Mouse (Mus musculus) skeletal muscle tissue, adult 2 months (tissue): ENCODE measurements around the gene Irf3.

ENCODE experiments used
- DNase-seq: peaks from one replicate; pipeline ENCODE4 v3.0.0-alpha.2; 2012; ENCODE audit warnings: low read depth, low spot score

Irf3 gene

DNA sequence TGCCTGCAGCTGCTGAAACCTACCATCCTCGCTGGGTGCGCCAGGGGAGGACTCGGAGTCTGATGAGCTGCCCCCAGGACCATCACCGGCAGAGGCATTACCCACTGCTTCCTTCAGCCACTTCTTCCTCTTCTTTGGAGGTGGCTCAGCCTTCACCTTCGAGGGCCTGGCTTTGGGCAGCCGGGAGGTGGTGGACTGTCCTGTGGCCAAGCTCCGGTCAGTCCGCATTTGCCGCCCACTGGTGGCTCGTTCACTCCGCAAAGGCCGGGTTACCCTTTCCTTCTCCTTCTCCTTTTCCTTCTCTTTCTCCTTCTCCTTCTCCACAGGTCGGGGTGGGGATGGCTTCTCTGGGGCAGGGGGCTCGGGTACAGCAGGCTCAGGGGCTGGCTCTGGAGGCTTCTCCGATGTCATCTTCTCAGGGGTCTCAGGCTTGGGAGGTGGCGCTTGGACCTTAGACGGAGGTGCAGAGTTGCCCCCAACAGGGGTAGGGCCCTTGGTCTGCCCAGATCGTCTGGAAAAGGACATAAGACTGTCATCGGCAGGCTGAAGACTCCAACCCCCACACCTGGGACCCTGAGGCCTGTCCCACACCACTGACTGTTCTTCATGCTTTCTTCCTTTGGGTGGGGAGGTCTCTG, 36.4 kb downstream of the Irf3 start:
- DNase-seq, result no peak

DNA sequence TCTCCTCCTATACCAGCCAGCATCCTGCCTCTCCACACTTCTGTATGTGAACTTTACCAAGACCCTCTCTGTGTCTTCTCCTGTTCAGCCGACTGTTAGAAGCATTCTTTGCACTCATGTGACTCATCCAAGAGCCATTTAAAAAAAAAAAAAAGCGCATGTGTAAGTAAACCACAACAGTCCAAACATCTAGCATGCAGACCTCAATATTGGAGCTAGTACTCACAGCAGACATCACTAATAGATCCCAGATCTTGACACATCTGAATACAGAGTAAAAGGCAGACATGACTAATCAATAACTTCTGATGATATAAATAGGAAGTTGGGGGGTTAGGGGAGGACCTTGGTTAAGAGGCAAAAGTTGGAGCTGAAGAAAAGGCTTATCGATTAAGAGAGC, 38.2 kb downstream of the Irf3 start:
- DNase-seq, result no peak

DNA sequence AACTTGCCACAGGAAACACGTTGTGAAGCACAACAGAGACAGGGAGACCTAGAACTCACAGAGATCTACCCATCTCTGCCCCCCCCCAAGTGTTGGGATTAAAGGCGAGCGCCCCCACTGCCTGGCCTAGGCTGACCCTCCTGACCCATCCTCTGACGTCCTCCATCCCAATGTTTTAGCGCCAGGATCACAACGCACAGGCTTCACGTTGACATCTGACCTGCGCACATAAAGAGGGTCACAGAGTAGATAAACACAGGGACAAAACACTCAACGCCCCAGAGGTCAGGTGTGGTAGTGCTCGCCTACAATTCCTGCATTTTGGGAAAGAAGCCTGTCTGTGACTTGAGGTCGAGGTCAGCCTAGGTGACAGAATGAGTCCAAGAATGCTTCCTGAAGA, 39.3 kb downstream of the Irf3 start:
- no peak for DNase-seq

DNA sequence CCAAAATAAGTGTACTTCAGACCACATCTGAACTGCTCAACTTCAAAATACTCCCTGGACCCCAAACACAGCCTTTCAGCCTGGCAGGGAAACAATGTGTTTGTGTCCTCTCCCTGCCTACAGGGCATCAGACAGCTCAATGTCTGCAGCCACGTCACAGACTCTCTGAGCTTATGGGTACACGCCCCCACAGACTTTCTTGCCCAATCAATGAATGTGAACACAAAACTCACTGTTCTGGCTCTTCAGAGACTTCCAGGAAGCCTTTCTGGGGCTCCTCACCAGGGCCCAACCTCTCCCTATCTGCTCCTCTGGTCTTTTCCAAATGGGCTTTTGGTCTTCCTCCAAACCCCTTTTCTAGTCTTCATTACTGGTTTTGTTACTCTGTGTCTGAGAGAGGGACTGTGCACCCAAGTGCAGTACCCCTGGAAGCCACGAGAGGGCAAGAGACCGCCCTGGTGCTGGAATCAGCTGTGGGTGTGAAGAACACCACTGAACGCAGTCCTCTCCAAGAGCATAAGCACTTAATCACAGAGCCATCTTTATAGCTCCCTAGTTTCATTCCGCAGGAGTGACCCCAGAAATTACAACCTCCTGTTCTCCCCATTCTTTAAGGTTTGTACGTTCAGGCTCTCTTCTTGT, 40.4 kb downstream of the Irf3 start:
- no peak for DNase-seq

DNA sequence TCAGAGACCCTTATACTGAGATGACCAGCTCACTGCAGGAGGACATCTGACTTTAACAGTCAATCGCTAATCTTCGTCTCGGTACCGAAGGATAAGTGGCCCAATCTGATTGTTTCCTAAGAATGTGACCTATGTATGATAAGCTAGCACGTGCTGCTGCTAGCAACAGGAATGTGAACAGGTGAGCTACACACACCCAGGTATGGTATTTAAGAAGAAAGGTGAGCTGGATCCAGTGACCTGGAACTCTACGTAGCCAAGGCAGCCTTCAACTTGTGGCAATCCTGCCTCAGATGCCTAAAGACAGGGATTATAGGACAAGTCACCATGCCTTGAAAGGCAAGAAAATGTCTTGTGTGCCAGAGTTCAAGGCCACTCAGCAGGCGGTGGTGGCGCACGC, 41.0 kb downstream of the Irf3 start:
- no peak for DNase-seq

DNA sequence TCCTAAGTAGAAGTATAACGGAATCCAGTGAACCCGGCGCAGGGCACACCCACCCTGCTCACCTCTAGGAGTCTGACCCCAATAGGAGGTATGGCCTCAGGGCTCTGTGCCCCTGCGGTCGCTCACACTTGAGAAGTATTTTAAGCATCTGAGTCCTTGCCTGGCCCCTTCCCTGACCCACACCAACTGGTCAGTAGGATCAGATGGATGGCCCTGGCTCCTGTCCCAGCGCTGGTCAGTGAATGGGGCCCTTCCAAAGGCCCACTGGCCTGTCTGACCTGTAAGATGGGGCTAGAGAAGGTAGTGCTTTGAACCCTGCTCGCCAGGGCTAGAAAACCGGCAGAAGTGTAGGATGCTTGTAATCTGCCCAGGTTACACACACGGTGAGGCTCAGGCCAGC, 43.4 kb downstream of the Irf3 start:
- DNase-seq, result peak; percentile 72

DNA sequence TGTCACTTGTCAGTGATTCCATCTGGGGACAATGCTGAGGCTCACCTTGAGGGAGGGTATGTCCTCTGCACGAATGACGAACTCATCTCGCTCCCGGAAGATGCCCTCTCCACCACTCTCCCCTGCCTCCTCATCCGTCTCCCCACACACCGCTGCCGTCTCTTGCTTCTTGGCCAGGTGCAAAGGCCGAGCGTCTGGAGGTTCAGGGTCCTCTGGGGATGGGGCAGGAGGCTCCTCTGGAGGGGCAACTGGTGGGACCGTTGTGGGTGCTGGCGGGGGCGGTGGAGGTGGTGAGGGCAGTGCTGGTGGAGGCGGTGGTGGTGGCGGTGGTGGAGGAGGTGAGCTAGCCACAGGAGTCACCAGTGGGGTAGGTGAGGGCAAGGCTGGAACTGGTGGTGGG, 45.9 kb downstream of the Irf3 start:
- DNase-seq, result no peak

DNA sequence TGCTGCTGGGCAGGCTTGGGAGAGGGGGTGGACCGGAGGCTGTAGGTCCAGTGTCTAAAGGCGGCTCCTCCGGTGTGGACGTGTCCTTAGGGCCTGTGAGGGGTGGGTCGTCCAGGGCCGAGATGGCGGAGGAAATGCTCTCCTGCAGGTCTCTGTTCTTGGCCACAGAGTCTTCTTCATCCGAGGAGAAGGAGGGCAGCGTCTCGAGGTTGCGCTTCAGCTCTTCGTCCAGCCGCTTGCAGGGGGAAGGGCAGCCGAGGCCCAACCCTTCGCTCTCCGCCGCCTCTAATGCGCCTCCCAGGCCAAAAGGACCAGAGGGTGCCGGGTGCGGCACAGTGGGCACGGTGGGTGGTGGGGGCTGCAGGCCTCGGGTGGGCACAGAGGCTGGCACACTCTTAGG, 48.3 kb downstream of the Irf3 start:
- no peak for DNase-seq

DNA sequence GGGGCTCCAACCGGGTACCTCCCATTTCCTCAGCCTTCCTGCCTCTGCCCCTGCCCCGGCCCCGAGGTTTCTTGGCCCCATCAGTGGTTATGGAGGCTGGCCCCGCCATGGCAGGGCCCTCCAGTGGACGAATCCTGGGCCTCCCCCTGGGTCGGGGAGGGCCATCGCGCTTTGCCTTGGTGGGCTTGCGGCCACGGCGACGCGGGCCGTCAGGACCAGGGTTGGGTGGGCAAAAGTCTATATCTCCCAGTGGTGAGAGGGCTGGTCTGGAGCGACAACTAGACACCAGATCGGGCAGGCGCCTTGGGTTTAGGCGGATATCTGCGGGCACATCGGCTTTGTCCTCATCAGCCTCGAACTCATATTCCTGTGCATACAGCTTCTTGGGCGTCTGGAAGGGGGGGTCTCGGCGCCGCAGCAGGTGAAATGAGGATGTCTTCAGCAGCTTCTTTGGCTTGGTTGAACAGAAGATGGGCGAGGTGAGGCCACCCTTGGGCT, 49.5 kb downstream of the Irf3 start:
- DNase-seq, result no peak

DNA sequence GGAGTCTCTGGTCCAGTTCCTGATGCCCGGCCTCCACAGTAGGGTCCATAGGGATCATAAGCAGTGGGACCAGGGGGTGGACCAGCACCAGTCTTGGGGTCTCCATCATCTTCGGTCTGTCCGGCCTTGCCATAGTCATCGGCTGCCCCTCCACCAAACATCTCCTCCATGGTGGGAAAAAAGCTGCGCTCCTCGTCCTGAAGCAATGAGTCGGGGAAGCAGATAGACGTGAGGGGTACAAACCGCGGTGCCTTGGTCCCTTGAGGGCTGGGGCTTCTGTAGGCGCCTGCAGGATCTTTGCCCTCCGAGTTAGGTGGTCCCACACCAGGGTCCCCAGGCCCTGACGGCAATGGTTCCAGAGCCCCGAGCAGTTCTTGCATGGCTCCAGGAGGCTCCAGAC, 50.0 kb downstream of the Irf3 start:
- no peak for DNase-seq

DNA sequence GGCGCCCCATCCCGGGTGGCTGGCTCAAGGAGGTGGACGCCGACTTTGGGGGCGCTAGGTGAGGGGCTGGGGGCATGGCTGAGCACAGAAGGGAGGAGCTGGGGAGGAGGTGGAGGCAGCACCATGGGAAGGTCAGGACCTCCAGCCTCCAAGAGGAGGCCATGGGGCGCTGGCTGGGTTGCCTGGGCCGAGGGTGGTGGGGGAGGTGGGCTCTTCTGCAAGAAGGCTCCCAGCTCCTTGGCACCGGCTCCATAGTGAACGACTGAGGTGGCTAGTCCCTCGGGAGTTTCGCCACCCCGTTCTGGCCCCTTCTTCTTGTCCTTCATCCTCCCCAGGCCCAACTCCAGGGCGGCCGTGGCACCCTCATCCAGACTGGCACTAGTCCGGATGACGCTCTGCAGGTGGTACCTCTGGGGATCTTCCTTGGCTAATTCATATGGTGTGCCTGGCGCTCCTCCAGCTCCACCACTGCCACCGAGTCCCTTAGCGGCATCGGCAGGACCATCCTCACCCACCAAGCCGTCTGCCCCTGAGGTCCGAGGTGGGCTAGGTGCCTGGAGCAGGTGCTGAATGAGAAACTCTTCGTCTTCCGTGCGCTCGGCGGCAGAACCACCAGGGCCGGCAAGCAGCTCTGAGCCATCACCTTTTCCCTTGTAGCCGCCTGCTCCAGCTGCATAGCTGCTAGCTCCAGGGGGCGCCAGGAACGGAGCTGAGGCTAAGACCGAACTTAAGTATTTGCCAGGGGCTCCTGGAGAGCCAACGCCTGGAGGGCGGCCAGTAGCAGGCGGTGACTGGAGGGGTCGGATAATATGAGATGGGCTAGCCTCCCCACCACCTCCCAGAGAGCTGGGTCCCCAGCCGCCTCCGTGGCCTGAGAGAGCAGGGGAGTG, 50.8 kb downstream of the Irf3 start:
- DNase-seq, result no peak

DNA sequence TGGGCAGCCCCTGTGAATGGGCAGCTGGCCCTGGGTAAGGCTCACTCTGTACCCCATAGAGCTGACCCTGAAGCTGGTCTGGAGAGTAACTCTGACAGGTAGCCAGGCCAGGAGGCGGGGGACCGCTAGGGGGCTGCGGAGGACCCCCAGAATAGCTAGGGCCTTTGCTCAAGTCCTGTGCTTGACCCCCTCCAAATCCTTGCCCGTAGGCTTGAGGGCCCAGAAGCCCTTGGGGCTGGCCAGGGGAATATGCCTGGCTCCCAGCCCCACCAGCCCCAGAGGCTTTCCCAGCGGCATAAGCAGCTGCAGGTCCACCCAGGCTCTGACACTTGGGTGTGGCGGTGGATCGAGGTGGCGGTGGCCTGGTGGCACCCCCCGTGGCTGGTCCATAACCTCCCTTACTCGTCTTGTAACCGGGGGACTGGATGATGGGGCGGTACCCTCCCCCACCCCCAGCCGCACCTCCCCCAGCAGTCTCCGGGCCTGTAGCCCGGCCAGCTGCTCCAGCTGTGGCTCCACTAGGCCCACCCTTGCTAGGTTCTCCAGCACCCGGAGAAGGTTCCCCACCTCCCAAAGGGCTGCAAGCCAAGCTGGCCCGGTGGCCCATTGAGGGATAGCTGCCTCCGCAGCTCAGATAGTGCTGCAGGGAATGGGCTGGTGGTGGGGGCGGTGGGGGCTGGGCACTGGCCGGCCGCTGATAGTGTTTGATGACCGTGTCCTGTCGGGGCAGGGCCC, 51.6 kb downstream of the Irf3 start:
- no peak for DNase-seq

DNA sequence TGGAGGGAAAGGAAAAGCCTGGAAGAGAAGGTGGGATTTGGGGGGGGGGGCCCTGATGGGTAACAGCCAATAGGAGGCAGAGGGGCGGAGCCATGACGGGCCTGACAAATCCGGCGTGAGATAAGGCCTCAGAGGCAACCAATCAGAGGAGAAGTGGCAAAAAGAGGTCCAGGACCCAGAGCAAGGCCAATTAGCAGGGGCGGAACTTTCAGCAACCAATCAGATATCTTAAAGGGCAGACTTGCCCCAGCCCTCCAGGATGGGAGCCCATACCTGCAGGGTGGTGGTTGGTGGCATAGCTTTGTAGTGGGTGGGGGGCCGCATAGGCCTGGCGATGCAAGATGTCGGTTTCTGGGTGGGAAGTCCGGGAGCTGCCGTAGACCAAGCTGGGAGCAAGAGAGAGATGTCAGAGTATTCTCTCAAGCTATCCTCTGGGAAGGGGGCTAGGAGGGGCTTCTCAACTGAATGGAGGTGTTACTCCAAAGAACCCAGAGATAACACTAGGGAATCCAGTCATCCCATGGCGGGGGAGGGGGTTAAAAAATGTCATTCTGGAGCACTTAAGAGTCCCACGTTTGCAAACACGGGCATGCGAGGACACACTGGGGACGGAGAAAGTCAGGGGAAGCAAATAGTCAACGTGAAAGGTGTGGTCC, 53.6 kb downstream of the Irf3 start:
- peak; percentile 80 for DNase-seq

DNA sequence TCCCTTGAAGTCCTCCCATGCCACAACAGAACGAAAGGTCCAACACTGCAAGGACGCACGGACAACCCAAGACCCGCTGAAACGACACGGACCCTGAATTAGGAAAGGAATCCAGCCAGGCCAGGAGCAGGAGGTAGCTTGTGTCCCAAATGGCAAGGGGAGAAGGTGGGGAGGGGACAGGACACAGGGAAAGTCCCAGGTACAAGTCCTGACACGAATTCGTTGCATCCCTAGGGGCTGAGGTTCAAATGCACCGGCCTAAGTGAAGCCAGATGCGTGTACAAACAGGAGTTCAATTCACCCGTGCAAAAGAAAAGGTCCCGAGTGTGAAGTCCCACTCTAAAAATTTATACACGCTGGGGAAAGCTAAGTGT, 54.1 kb downstream of the Irf3 start:
- DNase-seq, result no peak
